21 mouse cellular contexts compared by ENCODE assay signal in the genomic region with DNA sequence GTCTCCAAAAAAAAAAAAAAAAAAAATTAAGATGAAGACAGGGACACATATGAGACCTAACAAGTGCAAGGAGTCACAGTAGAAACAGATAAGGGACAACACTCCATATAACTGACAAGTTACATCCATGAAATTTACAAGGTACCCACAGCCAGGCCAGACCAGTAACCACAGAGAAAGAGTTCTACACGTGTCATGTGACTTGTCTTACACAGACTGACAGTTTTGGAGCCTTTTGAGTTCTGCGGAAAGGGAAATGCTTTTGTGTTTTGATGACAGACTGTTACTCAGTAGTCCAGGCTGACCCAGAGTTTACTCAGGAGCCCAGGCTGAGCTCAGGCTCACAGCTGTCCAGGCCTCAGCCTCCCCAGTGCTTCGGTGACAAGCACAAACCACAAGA. TPM values are rescaled to one million over a fixed set of nuclear protein-coding genes. Genes with fewer than 3 reads are reported as not detected.
DNase-seq lines count a peak whose midpoint lies in the region; ATAC-seq and TF ChIP-seq lines count a peak whose summit lies in the region.
"Had no signal": no experiment of that assay in that cellular context is flagged by ENCODE, and none has a peak within 500 bp of the region (broad histone marks: within the 10 kb centered on the region; RNA-seq: fewer than 3 reads in every experiment).

No protein-coding gene starts in this region.

- H3K36me3 ChIP-seq in forebrain, embryonic 11.5 days (ENCODE audit: control insufficient read depth, insufficient read depth, low read length): no peaks in the 10 kb centered on the region
- H3K36me3 ChIP-seq in forebrain, embryonic 16.5 days (ENCODE audit: control insufficient read depth, insufficient read depth): no peaks in the 10 kb centered on the region
- H3K36me3 ChIP-seq in MEL (ENCODE audit: control insufficient read depth in 1 of 2, insufficient read depth in 2 of 2, low read length in 2 of 2) (peaks cover 0 to 2% of the 10 kb centered on the region in 2 experiments; a peak in 1 of 4 replicates), myocyte (ENCODE audit: control insufficient read depth, insufficient read depth) (no peaks in the 10 kb centered on the region)
- H3K36me3 ChIP-seq: embryonic facial prominence, embryonic 13.5 days; embryonic facial prominence, embryonic 15.5 days; forebrain, embryonic 15.5 days; G1E had no signal

- H3K4me1 ChIP-seq in forebrain, embryonic 11.5 days (replicated peaks; ENCODE audit: control insufficient read depth, insufficient read depth, low read length): peaks cover 8% of the 10 kb centered on the region; the same call in 1 of the 2 replicates
- peaks cover 39% of the 10 kb centered on the region for H3K4me1 ChIP-seq in forebrain, embryonic 16.5 days (replicated peaks; ENCODE audit: control insufficient read depth, insufficient read depth, low read length)
- 0 out of 4 replicates have a peak, but pooled peaks cover 0 to 3% of the 10 kb centered on the region in 2 experiments for H3K4me1 ChIP-seq in MEL (ENCODE audit: control insufficient read depth in 1 of 2, insufficient read depth in 2 of 2, low read length in 2 of 2)

- intact Hi-C loops in left cerebral cortex, postnatal 10 days (cut with DNase I): no loop called here

- peak; percentile 46 for DNase-seq in forebrain, embryonic 11.5 days (ENCODE audit: low spot score)
- DNase-seq in 416B (ENCODE audit: low read depth) (peak; percentile 40), MEL (ENCODE audit: low read depth, low spot score) (no peak)
- DNase-seq in left cerebral cortex, postnatal 10 days (ENCODE audit: extremely low spot score in 1 of 2, low spot score in 2 of 2): no peak
- no peak for DNase-seq in urinary bladder, adult 18-20 months (ENCODE audit: low spot score in 2 of 2)
- no peak for DNase-seq in urinary bladder, postnatal 10 days (ENCODE audit: low spot score)

- WGBS in forebrain, embryonic 11.5 days: 82% methylated on average over 3 of the region's 3 CpGs
- 66% methylated on average over 3 of the region's 3 CpGs for WGBS in forebrain, embryonic 16.5 days

- H3K27me3 ChIP-seq in forebrain, embryonic 11.5 days (ENCODE audit: control insufficient read depth, insufficient read depth, low read length): peaks cover 3% of the 10 kb centered on the region; the same call in 1 of the 2 replicates
- peaks cover 22% of the 10 kb centered on the region for H3K27me3 ChIP-seq in forebrain, embryonic 16.5 days (replicated peaks; ENCODE audit: control insufficient read depth, insufficient read depth, low read length)
- H3K27me3 ChIP-seq in MEL (ENCODE audit: control insufficient read depth in 1 of 2, insufficient read depth in 2 of 2, low read length in 2 of 2) (no peaks in the 10 kb centered on the region), myocyte (ENCODE audit: control insufficient read depth, insufficient read depth, insufficient read length) (no peaks in the 10 kb centered on the region)
- H3K27me3 ChIP-seq: embryonic facial prominence, embryonic 13.5 days; embryonic facial prominence, embryonic 15.5 days had no signal

- H3K79me2 ChIP-seq in MEL (ENCODE audit: control insufficient read depth, insufficient read depth, low read length, poor library complexity): no peaks in the 10 kb centered on the region; the same call in 1 of the 2 replicates
- no peaks in the 10 kb centered on the region for H3K79me2 ChIP-seq in myocyte (ENCODE audit: control insufficient read depth, insufficient read depth)

- H3K4me2 ChIP-seq in forebrain, embryonic 11.5 days (ENCODE audit: low read depth, low read length, severe bottlenecking): no peak overlapping the region
- H3K4me2 ChIP-seq in forebrain, embryonic 16.5 days (ENCODE audit: low read length): no peak overlapping the region
- no peak overlapping the region for H3K4me2 ChIP-seq in myocyte (ENCODE audit: low read depth)

- H3K4me3 ChIP-seq in forebrain, embryonic 11.5 days (ENCODE audit: low read depth, low read length): no peak overlapping the region
- no peak overlapping the region for H3K4me3 ChIP-seq in forebrain, embryonic 16.5 days (replicated peaks; ENCODE audit: low read length)
- H3K4me3 ChIP-seq in MEL (ENCODE audit: control insufficient read depth in 1 of 2, insufficient read depth in 1 of 2, low read depth in 2 of 2, low read length in 2 of 2): no peak overlapping the region
- no peak overlapping the region for H3K4me3 ChIP-seq in myocyte
- H3K4me3 ChIP-seq: erythroblast, embryonic 14.5 days had no signal

- TF ChIP-seq EP300 in MEL (IDR thresholded peaks at IDR 0.05; ENCODE audit: low read depth in 1 of 2, low read length in 2 of 2): no peak

- no peaks in the 10 kb centered on the region for H3K9me3 ChIP-seq in forebrain, embryonic 11.5 days (ENCODE audit: control insufficient read depth, low read length)
- no peaks in the 10 kb centered on the region for H3K9me3 ChIP-seq in forebrain, embryonic 16.5 days (ENCODE audit: control insufficient read depth, low read length)
- no peaks in the 10 kb centered on the region for H3K9me3 ChIP-seq in MEL (replicated peaks; ENCODE audit: insufficient read depth, low read length)
- H3K9me3 ChIP-seq: embryonic facial prominence, embryonic 15.5 days; forebrain, embryonic 10.5 days; forebrain, embryonic 15.5 days had no signal

- TF ChIP-seq POLR2A in MEL (IDR thresholded peaks at IDR 0.05; ENCODE audit: control insufficient read depth in 1 of 2, insufficient read depth in 1 of 2, low read depth in 1 of 2, low read length in 2 of 2, poor library complexity in 1 of 2) (no peak), myocyte (IDR thresholded peaks at IDR 0.05; ENCODE audit: insufficient read length, low read depth) (no peak)

- no peak for ATAC-seq in forebrain, embryonic 11.5 days (replicated peaks; ENCODE audit: low FRiP score)
- no peak for ATAC-seq in forebrain, embryonic 16.5 days
- ATAC-seq: forebrain, embryonic 15.5 days had no signal

- no peak for TF ChIP-seq RAD21 in MEL (IDR thresholded peaks at IDR 0.05; ENCODE audit: low read depth, low read length)

- H3ac ChIP-seq in myocyte (ENCODE audit: control insufficient read depth, insufficient read length): no peak overlapping the region

- TF ChIP-seq CTCF in MEL (IDR thresholded peaks at IDR 0.05 in 2 of 3, conservative IDR thresholded peaks at IDR 0.05 in 1 of 3; ENCODE audit: control insufficient read depth in 1 of 3, insufficient read depth in 1 of 3, low read depth in 2 of 3, low read length in 3 of 3, poor library complexity in 1 of 3, severe bottlenecking in 1 of 3): no peak

- H3K27ac ChIP-seq in forebrain, embryonic 11.5 days (ENCODE audit: low read depth, low read length): no peak overlapping the region
- H3K27ac ChIP-seq in forebrain, embryonic 16.5 days (ENCODE audit: low read length): no peak overlapping the region
- no peak overlapping the region for H3K27ac ChIP-seq in MEL (ENCODE audit: control insufficient read depth, low read depth, low read length)
- H3K27ac ChIP-seq: forebrain, embryonic 13.5 days; forebrain, embryonic 15.5 days had no signal

- H3K9ac ChIP-seq in forebrain, embryonic 11.5 days (ENCODE audit: low read length): no peak overlapping the region
- no peak overlapping the region for H3K9ac ChIP-seq in forebrain, embryonic 16.5 days (replicated peaks; ENCODE audit: low read depth, low read length)
- no peak overlapping the region for H3K9ac ChIP-seq in MEL (ENCODE audit: control insufficient read depth, low read depth, low read length, poor library complexity, severe bottlenecking)
- H3K9ac ChIP-seq: embryonic facial prominence, embryonic 15.5 days; forebrain, embryonic 13.5 days; forebrain, embryonic 15.5 days had no signal

RNA-seq across cellular contexts. Expression of a gene that starts 1.3 kb away (rescaled TPM):
- 6.1 and 6.5 TPM in 2 replicates for polyA plus RNA-seq in forebrain, embryonic 11.5 days (2014; fragmentation: Nextera tagmentation; extraction: Ambion mirVana)
- polyA plus RNA-seq in forebrain, embryonic 16.5 days (2015; fragmentation: Nextera tagmentation; extraction: Ambion mirVana): 1.3 and 1.4 TPM in 2 replicates
- 1.3 and 1.4 TPM in 2 replicates for total RNA-seq in MEL (2012; rRNA removed)
- polyA plus RNA-seq in MEL (2012; ENCODE audit: insufficient read depth in 1 of 2, insufficient read length in 2 of 2, low read depth in 1 of 2, low replicate concordance in 2 of 2, missing spikeins in 1 of 2) (1 to 10 TPM in 1 of 2 experiments, not detected in 1; 8.0 TPM), myocyte (2012; fragmentation: generic; extraction: Trizol) (1.00 TPM)
- 1 to 10 TPM; 1.5 to 1.7 TPM for total RNA-seq in left cerebral cortex, postnatal 10 days (2021)
- total RNA-seq: common myeloid progenitor, adult 5-6 weeks had no signal
- polyA plus RNA-seq: erythroblast, embryonic 14.5 days had no signal

RNA-seq across cellular contexts. Expression of a gene that starts 11.2 kb away (rescaled TPM):
- polyA plus RNA-seq in forebrain, embryonic 11.5 days (2014; fragmentation: Nextera tagmentation; extraction: Ambion mirVana): 0.05 and 0.07 TPM in 2 replicates
- polyA plus RNA-seq in forebrain, embryonic 16.5 days (2015; fragmentation: Nextera tagmentation; extraction: Ambion mirVana): not detected in 2 replicates
- not detected in 2 replicates for total RNA-seq in MEL (2012; rRNA removed)
- polyA plus RNA-seq in MEL (2012; ENCODE audit: insufficient read depth in 1 of 2, insufficient read length in 2 of 2, low read depth in 1 of 2, low replicate concordance in 2 of 2, missing spikeins in 1 of 2) (under 1 TPM in 1 of 2 experiments, not detected in 1; 0.03 TPM), myocyte (2012; fragmentation: generic; extraction: Trizol) (0.10 TPM)
- under 1 TPM in 1 of 2 experiments, not detected in 1; 0.08 TPM for total RNA-seq in left cerebral cortex, postnatal 10 days (2021)
- total RNA-seq: adrenal gland, adult 2 months; adrenal gland, postnatal 25 days; common myeloid progenitor, adult 5-6 weeks had no signal
- polyA plus RNA-seq: brain, embryonic 14.5 days; CD4-positive, CD25-positive, alpha-beta regulatory T cell, adult 4 months; embryonic facial prominence, embryonic 11.5 days; erythroblast, embryonic 14.5 days; forebrain, embryonic 10.5 days; forebrain, embryonic 15.5 days had no signal

RNA-seq across cellular contexts. Expression of a gene that starts 21.3 kb away (rescaled TPM):
- polyA plus RNA-seq in forebrain, embryonic 11.5 days (2014; fragmentation: Nextera tagmentation; extraction: Ambion mirVana): 0.88 and 1.7 TPM in 2 replicates
- polyA plus RNA-seq in forebrain, embryonic 16.5 days (2015; fragmentation: Nextera tagmentation; extraction: Ambion mirVana): 0.49 and 1.2 TPM in 2 replicates
- 24.4 and 27.7 TPM in 2 replicates for total RNA-seq in MEL (2012; rRNA removed)
- polyA plus RNA-seq in MEL (2012; ENCODE audit: insufficient read depth in 1 of 2, insufficient read length in 2 of 2, low read depth in 1 of 2, low replicate concordance in 2 of 2, missing spikeins in 1 of 2) (10 to 100 TPM in 1 of 2 experiments, not detected in 1; 41.1 TPM), myocyte (2012; fragmentation: generic; extraction: Trizol) (0.77 TPM)
- under 1 TPM; 0.92 to 0.93 TPM for total RNA-seq in left cerebral cortex, postnatal 10 days (2021)

RNA-seq across cellular contexts. Expression of a gene that starts 27.2 kb away (rescaled TPM):
- not detected in 2 replicates for polyA plus RNA-seq in forebrain, embryonic 11.5 days (2014; fragmentation: Nextera tagmentation; extraction: Ambion mirVana)
- not detected in 2 replicates for polyA plus RNA-seq in forebrain, embryonic 16.5 days (2015; fragmentation: Nextera tagmentation; extraction: Ambion mirVana)
- not detected in 2 replicates for total RNA-seq in MEL (2012; rRNA removed)
- not detected for polyA plus RNA-seq in MEL (2012; ENCODE audit: insufficient read depth in 1 of 2, insufficient read length in 2 of 2, low read depth in 1 of 2, low replicate concordance in 2 of 2, missing spikeins in 1 of 2)
- not detected for polyA plus RNA-seq in myocyte (2012; fragmentation: generic; extraction: Trizol)
- total RNA-seq in left cerebral cortex, postnatal 10 days (2021): not detected
- total RNA-seq: adrenal gland, postnatal 25 days; common myeloid progenitor, adult 5-6 weeks had no signal
- polyA plus RNA-seq: brain, embryonic 14.5 days; CD4-positive, CD25-positive, alpha-beta regulatory T cell, adult 4 months; embryonic facial prominence, embryonic 11.5 days; embryonic facial prominence, embryonic 13.5 days; embryonic facial prominence, embryonic 15.5 days; erythroblast, embryonic 14.5 days; forebrain, embryonic 10.5 days; forebrain, embryonic 13.5 days; forebrain, embryonic 15.5 days; G1E had no signal

RNA-seq across cellular contexts. Expression of a gene that starts 31.4 kb away (rescaled TPM):
- 191 and 195 TPM in 2 replicates for polyA plus RNA-seq in forebrain, embryonic 11.5 days (2014; fragmentation: Nextera tagmentation; extraction: Ambion mirVana)
- polyA plus RNA-seq in forebrain, embryonic 16.5 days (2015; fragmentation: Nextera tagmentation; extraction: Ambion mirVana): 127 and 135 TPM in 2 replicates
- 147 and 162 TPM in 2 replicates for total RNA-seq in MEL (2012; rRNA removed)
- polyA plus RNA-seq in MEL (2012; ENCODE audit: insufficient read depth in 1 of 2, insufficient read length in 2 of 2, low read depth in 1 of 2, low replicate concordance in 2 of 2, missing spikeins in 1 of 2) (100 to 1,000 TPM in 1 of 2 experiments, not detected in 1; 195 TPM), myocyte (2012; fragmentation: generic; extraction: Trizol) (280 TPM)
- 10 to 100 TPM; 59.1 to 62.0 TPM for total RNA-seq in left cerebral cortex, postnatal 10 days (2021)

Comparison
In these comparisons a context has a peak if more than half of its experiments do, and no peak if none do; other contexts are left out.
1. DNase-seq: peak in forebrain, embryonic 11.5 days (single experiment) and 416B (single experiment); none in MEL (single experiment), left cerebral cortex, postnatal 10 days (0 of 2), urinary bladder, adult 18-20 months (0 of 2) and urinary bladder, postnatal 10 days (single experiment).